Mouse (Mus musculus) G1E (cell line): ENCODE results near the gene Cacng3. TPM values are rescaled to one million over a fixed set of nuclear protein-coding genes. Genes with fewer than 3 reads are reported as not detected.

ENCODE experiments used
- ATAC-seq: 2 replicates; pipeline ENCODE4 v1.8.0; 2016; ENCODE audit warnings: mild to moderate bottlenecking; ENCODE audit not compliant: insufficient number of reproducible peaks, poor library complexity, low FRiP score, severe bottlenecking; ENCODE audit errors: extremely low read depth
- DNase-seq: peaks from one replicate; pipeline ENCODE4 v3.0.0; 2012; ENCODE audit warnings: low spot score
- H3K27me3 ChIP-seq: 2 replicates; pipeline ENCODE4 v1.6.1; 2012; ENCODE audit warnings: mild to moderate bottlenecking, low read length, inconsistent platforms; ENCODE audit not compliant: insufficient read depth
- H3K36me3 ChIP-seq: replicated peaks from 2 replicates; pipeline ENCODE3; 2012; ENCODE audit warnings: mild to moderate bottlenecking, inconsistent platforms
- H3K4me1 ChIP-seq: 2 replicates; pipeline ENCODE4 v1.6.1; 2012; ENCODE audit warnings: low read depth, low read length, inconsistent platforms, mixed read lengths; ENCODE audit not compliant: insufficient read depth
- H3K4me3 ChIP-seq: 2 replicates; pipeline ENCODE4 v1.5.1; 2012; ENCODE audit warnings: low read depth, mild to moderate bottlenecking, inconsistent platforms, low read length, moderate library complexity, mixed read lengths
- H3K9me3 ChIP-seq: replicated peaks from 2 replicates; pipeline ENCODE4 v1.6.1; 2012; ENCODE audit warnings: inconsistent platforms
- CTCF ChIP-seq: IDR thresholded peaks from 2 replicates; pipeline ENCODE4 v1.5.1; 2012; ENCODE audit warnings: low read depth, low read length, inconsistent platforms, mixed read lengths
- GATA1 ChIP-seq: IDR thresholded peaks from 2 replicates; pipeline ENCODE4 v1.6.1; 2012; ENCODE audit warnings: borderline replicate concordance, low read length, inconsistent platforms, mixed read lengths
- GATA2 ChIP-seq: IDR thresholded peaks from 2 replicates; pipeline ENCODE4 v1.6.1; 2012; ENCODE audit warnings: low read depth, low read length, inconsistent platforms, borderline replicate concordance
- POLR2AphosphoS5 ChIP-seq: IDR thresholded peaks from 2 replicates; pipeline ENCODE4 v1.6.1; 2012; ENCODE audit warnings: low read depth, low read length, inconsistent platforms; ENCODE audit not compliant: insufficient replicate concordance
- TAL1 ChIP-seq: conservative IDR thresholded peaks from 2 replicates; pipeline ENCODE4 v1.6.1; 2012; ENCODE audit warnings: low read depth, low read length, inconsistent platforms, mixed read lengths
- polyA plus RNA-seq: library from polyadenylated mRNA; stranded (reverse); fragments of >175 nt; gene quantifications from 2 replicates; pipeline ENCODE4 v1.2.3, GENCODE M21; 2012
- total RNA-seq, 2 experiments: library from RNA; stranded (forward) in 1 of 2; stranded (reverse) in 1 of 2; fragments of 200-1000 nt in 1 of 2; fragments of >200 nt in 1 of 2; fragmentation: Nextera tagmentation in 1 of 2; gene quantifications; 2 replicates each; pipeline ENCODE4 v1.2.3; 2014 to 2017

Cacng3 gene
- total and polyA plus RNA-seq, 3 experiments: 0.05 TPM; not detected in 2

GRCm38 (mm10) chr7:122632946-122633345 lies 37.3 kb upstream of the Cacng3 start:
- Histone ChIP-seq H3K4me3 (no peak overlapping the region), H3K36me3 (no peaks in the 10 kb centered on the region), H3K9me3 (peaks cover 61% of the 10 kb centered on the region), H3K27me3 (no peaks in the 10 kb centered on the region), H3K4me1 (no peaks in the 10 kb centered on the region)
- TF ChIP-seq POLR2AphosphoS5 (no peak), GATA1 (no peak), TAL1 (no peak), GATA2 (no peak), CTCF (no peak)
- ATAC-seq (no peak), DNase-seq (no peak)

- ATAC-seq (no peak), DNase-seq (no peak)
- H3K36me3 ChIP-seq: no peaks in the 10 kb centered on the region
- TF ChIP-seq GATA1 (no peak), GATA2 (no peak), CTCF (no peak), TAL1 (no peak), POLR2AphosphoS5 (no peak)
- H3K4me1 ChIP-seq: no peaks in the 10 kb centered on the region
- H3K9me3 ChIP-seq: peaks cover 59% of the 10 kb centered on the region
- H3K27me3 ChIP-seq: no peaks in the 10 kb centered on the region
- H3K4me3 ChIP-seq: no peak overlapping the region
Observed at GRCm38 (mm10) chr7:122633463-122633862, 36.8 kb upstream of the Cacng3 start.

- no peak for ATAC-seq
Observed at GRCm38 (mm10) chr7:122643676-122644075, 26.6 kb upstream of the Cacng3 start.

GRCm38 (mm10) chr7:122649306-122649705 lies 21.0 kb upstream of the Cacng3 start:
- Histone ChIP-seq H3K9me3 (peaks cover 74% of the 10 kb centered on the region), H3K4me1 (no peaks in the 10 kb centered on the region), H3K36me3 (no peaks in the 10 kb centered on the region), H3K27me3 (no peaks in the 10 kb centered on the region), H3K4me3 (no peak overlapping the region)
- DNase-seq (no peak), ATAC-seq (no peak)
- TF ChIP-seq GATA1: no peak
- no peak for TF ChIP-seq GATA2
- TF ChIP-seq POLR2AphosphoS5: no peak
- no peak for TF ChIP-seq CTCF
- no peak for TF ChIP-seq TAL1

More at GRCm38 (mm10) chr7:122643676-122644075, 26.6 kb upstream of the Cacng3 start:
- no peak for DNase-seq
- Histone ChIP-seq H3K4me1 (no peaks in the 10 kb centered on the region), H3K36me3 (no peaks in the 10 kb centered on the region), H3K9me3 (peaks cover 65% of the 10 kb centered on the region), H3K4me3 (no peak overlapping the region), H3K27me3 (no peaks in the 10 kb centered on the region)
- TF ChIP-seq CTCF (no peak), POLR2AphosphoS5 (no peak), GATA1 (no peak), GATA2 (no peak), TAL1 (no peak)

- TF ChIP-seq GATA2 (no peak), CTCF (no peak), GATA1 (no peak), POLR2AphosphoS5 (no peak)
- no peaks in the 10 kb centered on the region for H3K36me3 ChIP-seq
- no peak for ATAC-seq
- no peaks in the 10 kb centered on the region for H3K27me3 ChIP-seq
- H3K9me3 ChIP-seq: peaks cover 60% of the 10 kb centered on the region
- no peak for DNase-seq
- H3K4me3 ChIP-seq: no peak overlapping the region
- no peaks in the 10 kb centered on the region for H3K4me1 ChIP-seq
Observed at GRCm38 (mm10) chr7:122652523-122652922, 17.8 kb upstream of the Cacng3 start.

GRCm38 (mm10) chr7:122656671-122657070 lies 13.6 kb upstream of the Cacng3 start:
- TF ChIP-seq CTCF: no peak
- no peak overlapping the region for H3K4me3 ChIP-seq
- H3K27me3 ChIP-seq: no peaks in the 10 kb centered on the region
- peaks cover 43% of the 10 kb centered on the region for H3K9me3 ChIP-seq
- no peaks in the 10 kb centered on the region for H3K36me3 ChIP-seq
- ATAC-seq: no peak
- no peaks in the 10 kb centered on the region for H3K4me1 ChIP-seq
- DNase-seq: no peak
